Comparison of ENCODE assay signal across 8 mouse cellular contexts in the genomic region with DNA sequence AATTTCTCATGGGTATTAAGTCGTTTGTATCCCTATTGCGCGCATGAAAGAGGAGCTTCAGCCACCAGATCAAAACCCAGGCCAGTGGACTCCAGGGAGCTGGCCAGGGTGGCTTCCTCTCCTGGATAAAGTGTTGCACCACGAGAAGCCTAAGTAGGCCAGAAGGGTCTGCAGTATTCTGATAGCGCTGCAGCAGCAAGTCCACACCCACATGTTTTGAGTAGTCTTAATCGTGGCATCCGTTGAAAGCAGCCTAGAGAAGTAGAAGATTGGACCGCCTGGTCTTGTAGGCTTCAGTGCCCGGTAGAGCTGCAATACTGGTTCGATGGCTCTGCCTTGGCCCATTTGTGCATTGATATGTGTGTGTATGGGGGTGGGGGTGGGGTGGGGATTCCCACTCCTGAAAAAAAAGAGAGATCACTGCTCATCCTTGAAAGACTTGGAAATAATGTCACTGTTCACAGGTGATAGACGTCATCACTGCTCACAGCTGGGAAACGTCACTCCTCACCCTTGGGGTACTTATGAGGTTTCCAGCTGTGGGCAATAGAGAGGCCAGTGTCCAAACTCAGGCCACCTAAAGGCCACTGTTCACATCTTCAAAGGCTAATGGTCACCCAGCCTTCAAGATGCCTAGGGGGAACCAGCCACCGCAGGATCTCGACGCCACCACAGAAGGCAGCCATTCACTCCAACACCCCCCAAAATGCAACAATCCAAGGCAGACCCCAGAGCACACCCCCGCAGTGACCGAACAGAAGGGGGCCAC. TPM values are rescaled to one million over a fixed set of nuclear protein-coding genes. Genes with fewer than 3 reads are reported as not detected.
A peak's percentile ranks its signal among the peaks of the same experiment; 100 is the strongest.
DNase-seq lines count a peak whose midpoint lies in the region; ATAC-seq and TF ChIP-seq lines count a peak whose summit lies in the region.

Dnaja4 (plus strand) TSS at position 556 of the 769 bp plus-strand sequence.

- peak within 1 kb of the TSS; percentile 92 for H3K27ac ChIP-seq in cortical plate, adult 2 months (ENCODE audit: insufficient read depth, low read length)
- 0 out of 2 replicates have a peak within 1 kb of the TSS, but pooled peaks have one; percentile 22 for H3K27ac ChIP-seq in midbrain, embryonic 16.5 days (ENCODE audit: low read length)

- peaks cover 10% of the 10 kb centered on the region for H3K4me1 ChIP-seq in lung, adult 2 months (ENCODE audit: control insufficient read depth, insufficient read depth, low read length)
- H3K4me1 ChIP-seq in cortical plate, adult 2 months (ENCODE audit: control insufficient read depth, insufficient read depth, low read length) = peaks cover 8% of the 10 kb centered on the region; the same call in 1 of the 2 replicates
- peaks cover 6% of the 10 kb centered on the region for H3K4me1 ChIP-seq in midbrain, embryonic 16.5 days (ENCODE audit: control insufficient read depth, insufficient read depth, low read length)

- peak within 1 kb of the TSS; percentile 83 for H3K9ac ChIP-seq in midbrain, embryonic 16.5 days (ENCODE audit: low read depth, low read length)

- H3K27me3 ChIP-seq in midbrain, embryonic 16.5 days (ENCODE audit: control insufficient read depth, insufficient read depth, low read depth, low read length) = peaks cover 8% of the 10 kb centered on the region; the same call in 1 of the 2 replicates

- DNase-seq in lung, adult 2 months = no peak
- DNase-seq in lung, adult 18-20 months = no peak
- DNase-seq in heart, adult 8-10 months (ENCODE audit: low spot score) = no peak
- no peak for DNase-seq in left cerebral cortex, postnatal 10 days (ENCODE audit: extremely low spot score in 1 of 2, low spot score in 2 of 2)
- no peak for DNase-seq in urinary bladder, postnatal 14 days (ENCODE audit: low spot score)

- no peaks in the 10 kb centered on the region for H3K36me3 ChIP-seq in midbrain, embryonic 16.5 days (ENCODE audit: control insufficient read depth, insufficient read depth, low read length)

- peak within 1 kb of the TSS; percentile 91 for H3K4me3 ChIP-seq in lung, adult 2 months (replicated peaks; ENCODE audit: extremely low read depth, low read depth, low read length)
- H3K4me3 ChIP-seq in cortical plate, adult 2 months (ENCODE audit: insufficient read depth, low read length) = peak within 1 kb of the TSS; percentile 71
- H3K4me3 ChIP-seq in midbrain, embryonic 16.5 days (ENCODE audit: low read depth, low read length) = peak within 1 kb of the TSS; percentile 81

- peak; percentile 40 for ATAC-seq in midbrain, embryonic 16.5 days
- no peak for ATAC-seq in cerebellum, adult (ENCODE audit: insufficient number of reproducible peaks, low FRiP score, low TSS enrichment)

- H3K4me2 ChIP-seq in midbrain, embryonic 16.5 days (ENCODE audit: low read length) = peak within 1 kb of the TSS; percentile 76

- TF ChIP-seq POLR2A in lung, adult 2 months (IDR thresholded peaks at IDR 0.05; ENCODE audit: borderline replicate concordance, extremely low read depth, low read depth, low read length) = no peak
- TF ChIP-seq POLR2A in cortical plate, adult 2 months (IDR thresholded peaks at IDR 0.05; ENCODE audit: extremely low read depth, insufficient read depth, low read length) = no peak

- no peaks in the 10 kb centered on the region for H3K9me3 ChIP-seq in midbrain, embryonic 16.5 days (replicated peaks; ENCODE audit: control insufficient read depth, low read length, poor library complexity, severe bottlenecking)

- WGBS in lung, adult 2 months = 58% methylated on average over 17 of the region's 17 CpGs
- WGBS in midbrain, embryonic 16.5 days = 63% methylated on average over 17 of the region's 17 CpGs

- intact Hi-C loops in left cerebral cortex, postnatal 10 days (cut with DNase I) = no loop called here

- TF ChIP-seq CTCF in lung, adult 2 months (IDR thresholded peaks at IDR 0.05; ENCODE audit: insufficient read depth, low read length) = no peak
- TF ChIP-seq CTCF in cortical plate, adult 2 months (IDR thresholded peaks at IDR 0.05; ENCODE audit: extremely low read depth, insufficient read depth, low read length) = no peak

RNA-seq across cellular contexts. Expression of gene Dnaja4, which starts in this region (rescaled TPM):
- 14.9 and 18.2 TPM in 2 replicates for polyA plus RNA-seq in lung, adult 2 months (2012; rRNA removed)
- polyA plus RNA-seq in cortical plate, adult 2 months (2012; rRNA removed) = 41.3 and 44.3 TPM in 2 replicates
- 10 to 100 TPM; 84.6 to 97.9 (median 92.4) TPM for total RNA-seq in heart, adult 8-10 months (2022)
- 10 to 100 TPM; 13.6 to 14.4 TPM for total RNA-seq in left cerebral cortex, postnatal 10 days (2021)
- polyA plus RNA-seq in midbrain, embryonic 16.5 days (2015; fragmentation: Nextera tagmentation; extraction: Ambion mirVana) = 7.4 and 8.4 TPM in 2 replicates

Comparison
In these comparisons a context has a peak if more than half of its experiments do, and no peak if none do; other contexts are left out.
1. RNA of gene Dnaja4 (total RNA-seq): 84.6 to 97.9 TPM in heart, adult 8-10 months; 13.6 to 14.4 TPM in left cerebral cortex, postnatal 10 days; every median in the first group is over 4 times any median in the second.
2. Peak in every context shown above with its lines, with median percentiles within 50 percentile points of each other: H3K4me3 ChIP-seq.